Mouse (Mus musculus) neural tube, embryonic 12.5 days (tissue): ENCODE data around the gene Gm44790. TPM values are rescaled to one million over a fixed set of nuclear protein-coding genes. Genes with fewer than 3 reads are reported as not detected.

Source experiments
- polyA plus RNA-seq: library from polyadenylated mRNA; unstranded; fragments of >200 nt; fragmentation: Nextera tagmentation; extraction: Ambion mirVana; gene quantifications from 2 replicates; pipeline ENCODE4 v1.2.1, GENCODE M21; 2016

Gene Gm44790
- polyA plus RNA-seq, 1 experiment from 2014 or later = not detected

Other genes with a start within 250 kb of the Gm44790 start
- 3.3 and 4.0 TPM in 2 replicates for gene Tgfa, start 231.4 kb upstream of the Gm44790 start, polyA plus RNA-seq
- 111 and 113 TPM in 2 replicates for gene Fam136a, start 61.0 kb upstream of the Gm44790 start, polyA plus RNA-seq
- 483 and 530 TPM in 2 replicates for gene Snrpg, start 55.4 kb upstream of the Gm44790 start, polyA plus RNA-seq
- 121 and 123 TPM in 2 replicates for gene Pcyox1, start 29.5 kb upstream of the Gm44790 start, polyA plus RNA-seq
- gene Tia1, start 22.4 kb upstream of the Gm44790 start, polyA plus RNA-seq = 333 and 353 TPM in 2 replicates
- 25.1 and 27.8 TPM in 2 replicates for gene C87436, start 11.7 kb downstream of the Gm44790 start, polyA plus RNA-seq
- 568 and 599 TPM in 2 replicates for gene Pcbp1, start 99.7 kb downstream of the Gm44790 start, polyA plus RNA-seq
- 0.42 and 0.77 TPM in 2 replicates for gene Asprv1, start 201.5 kb downstream of the Gm44790 start, polyA plus RNA-seq
- 29.4 and 30.4 TPM in 2 replicates for gene Mxd1, start 242.5 kb downstream of the Gm44790 start, polyA plus RNA-seq